In the genomic region with DNA sequence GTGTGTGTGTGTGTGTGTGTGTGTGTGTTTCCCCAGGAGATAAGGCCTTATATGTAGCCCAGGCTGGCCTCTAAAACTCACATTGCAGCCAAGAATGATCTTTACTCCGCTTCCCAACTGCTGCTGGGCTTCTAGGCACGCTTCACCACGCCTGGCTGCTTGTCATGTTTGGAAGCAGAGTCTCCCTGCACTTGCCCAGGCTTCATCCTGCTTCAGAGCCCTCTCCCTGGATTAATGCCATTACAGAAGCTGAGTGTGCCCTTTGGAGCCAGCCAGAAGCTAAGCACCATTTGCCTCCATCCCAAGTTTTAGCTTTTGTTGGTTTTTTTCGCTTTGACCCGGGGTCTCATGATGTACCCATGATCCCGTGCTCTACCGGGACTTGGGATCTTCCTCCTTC, we compare ENCODE assay signal across 13 mouse cellular contexts. TPM values are rescaled to one million over a fixed set of nuclear protein-coding genes. Genes with fewer than 3 reads are reported as not detected.
"Had no signal": no experiment of that assay in that cellular context is flagged by ENCODE, and none has a peak within 500 bp of the region (broad histone marks: within the 10 kb centered on the region; RNA-seq: fewer than 3 reads in every experiment).

No protein-coding gene starts in this region.

- ATAC-seq: liver, embryonic 12.5 days had no signal

- H3K4me2 ChIP-seq: limb, embryonic 15.5 days; liver, embryonic 12.5 days; lung, embryonic 14.5 days; neural tube, embryonic 15.5 days had no signal

- H3K9me3 ChIP-seq: limb, embryonic 15.5 days; liver, embryonic 12.5 days; midbrain, embryonic 10.5 days; neural tube, embryonic 15.5 days had no signal

- DNase-seq: lung, embryonic 14.5 days; lung, postnatal 10 days; lung, postnatal 4 days; midbrain, embryonic 14.5 days; right cerebral cortex, adult 18-20 months; thymus, postnatal 4 days had no signal

- H3K4me3 ChIP-seq: limb, embryonic 15.5 days; liver, embryonic 12.5 days; midbrain, embryonic 10.5 days; myocyte; neural tube, embryonic 15.5 days had no signal

- H3K9ac ChIP-seq: limb, embryonic 15.5 days; liver, embryonic 12.5 days; lung, embryonic 14.5 days; neural tube, embryonic 15.5 days had no signal

- H3K36me3 ChIP-seq: limb, embryonic 15.5 days; liver, embryonic 12.5 days; midbrain, embryonic 10.5 days; neural tube, embryonic 15.5 days had no signal

- H3K27ac ChIP-seq: kidney, postnatal 0 days; limb, embryonic 15.5 days; liver, embryonic 12.5 days; midbrain, embryonic 10.5 days; neural tube, embryonic 15.5 days; stomach, postnatal 0 days had no signal

RNA-seq across cellular contexts. Expression of gene Galnt12, which starts 3.0 kb away (rescaled TPM):
- polyA plus RNA-seq: myocyte had no signal
